Mouse (Mus musculus): ENCODE measurements around the gene Arhgef3.

Gene Arhgef3

GRCm38 (mm10) chr14:27379404-27379803, 264.7 kb downstream of the Arhgef3 start:
- DNase-seq (ENCODE audit: low spot score), result no peak

DNA sequence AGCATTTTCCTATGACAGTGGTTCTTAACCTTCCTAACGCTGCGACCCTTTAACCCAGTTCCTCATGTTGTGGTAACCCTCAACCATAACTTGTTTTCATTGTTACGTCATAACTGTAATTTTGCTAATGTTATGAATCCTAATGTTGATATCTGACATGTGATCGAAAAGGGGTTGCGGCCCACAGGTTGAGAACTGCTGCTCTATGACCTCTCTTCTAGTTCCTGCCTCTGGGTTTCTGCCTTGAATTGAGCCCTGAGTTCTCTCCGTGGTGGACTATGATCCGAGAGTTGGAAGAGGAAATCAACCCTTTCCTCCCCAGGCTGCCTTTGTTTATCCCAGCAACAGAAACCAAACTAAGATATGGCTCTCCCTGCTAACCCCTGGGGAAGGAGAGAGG, 266.8 kb downstream of the Arhgef3 start:
- no peak for DNase-seq (ENCODE audit: low spot score)

DNA sequence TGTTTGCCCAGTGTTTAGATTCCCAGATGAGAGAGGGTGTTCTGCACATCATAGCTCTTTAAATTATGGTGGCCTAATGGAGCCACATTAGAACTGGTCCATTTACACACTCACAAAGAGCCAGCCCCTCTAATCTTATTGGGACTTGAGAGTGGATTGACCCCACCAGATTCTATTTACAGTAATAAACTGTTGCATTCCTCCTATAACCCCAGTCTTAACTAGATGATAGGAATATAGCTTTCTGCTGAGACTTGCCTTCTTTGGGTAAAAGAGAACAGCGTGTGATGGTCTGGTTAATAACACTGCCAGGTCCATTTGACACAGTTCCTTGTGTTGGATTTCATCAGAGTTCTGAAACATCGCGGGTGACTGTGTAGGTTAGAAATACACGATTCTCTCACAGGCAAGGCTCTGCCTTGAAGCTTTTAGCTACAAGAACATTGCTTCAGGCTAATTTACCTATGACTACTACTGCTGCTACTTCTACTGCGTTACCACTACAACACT, 268.7 kb downstream of the Arhgef3 start:
- DNase-seq (ENCODE audit: low spot score), result no peak

GRCm38 (mm10) chr14:27384143-27384542, 269.4 kb downstream of the Arhgef3 start:
- DNase-seq (ENCODE audit: low spot score), result no peak

GRCm38 (mm10) chr14:27388616-27389015, 273.9 kb downstream of the Arhgef3 start:
- no peak for DNase-seq (ENCODE audit: low spot score)

DNA sequence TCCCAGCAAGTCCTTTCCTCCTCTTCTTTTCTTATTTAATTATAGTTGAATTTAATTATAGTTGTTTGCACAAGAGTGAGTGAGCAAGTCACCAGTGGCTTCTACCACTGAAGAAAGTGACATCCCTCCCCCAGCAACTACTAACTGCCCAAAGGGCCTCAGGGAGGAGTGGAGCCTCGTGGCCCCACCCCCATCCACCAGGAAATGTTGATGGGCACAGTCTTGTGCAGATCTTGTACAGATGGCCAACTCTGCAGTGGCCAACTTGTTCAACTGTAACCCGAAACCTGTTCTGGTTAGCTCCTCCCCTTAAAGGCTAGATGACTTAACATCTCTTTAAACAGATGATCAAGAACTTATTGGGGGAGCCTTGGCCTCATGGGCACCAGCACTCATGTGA, 275.0 kb downstream of the Arhgef3 start:
- DNase-seq (ENCODE audit: low spot score), result no peak

- DNase-seq (ENCODE audit: low spot score), result no peak
These were observed 276.0 kb downstream of the Arhgef3 start for GRCm38 (mm10) chr14:27390663-27391062.

- no peak for DNase-seq (ENCODE audit: low spot score)
These were observed 277.1 kb downstream of the Arhgef3 start for GRCm38 (mm10) chr14:27391776-27392308.

DNA sequence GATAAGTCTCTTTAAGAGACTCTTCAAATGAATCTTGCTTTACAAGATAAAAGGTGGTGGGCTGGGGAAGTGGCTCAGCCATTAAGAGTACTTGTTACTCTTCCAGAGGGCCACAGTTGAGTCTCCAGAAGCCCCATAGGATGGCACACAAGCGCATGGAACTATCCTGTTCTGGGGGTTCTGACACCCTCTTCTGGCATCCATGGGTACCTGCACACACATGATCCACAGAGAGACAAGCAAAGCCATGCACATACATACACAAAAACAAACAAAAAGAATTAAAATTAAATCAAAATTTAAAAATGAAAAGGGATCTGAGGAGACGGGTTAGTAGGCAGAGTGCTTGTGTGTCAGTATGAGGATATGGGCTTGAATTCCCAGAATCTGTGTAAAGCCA, 278.0 kb downstream of the Arhgef3 start:
- DNase-seq (ENCODE audit: low spot score), result no peak

GRCm38 (mm10) chr14:27393806-27394205, 279.1 kb downstream of the Arhgef3 start:
- DNase-seq (ENCODE audit: low spot score), result no peak

DNA sequence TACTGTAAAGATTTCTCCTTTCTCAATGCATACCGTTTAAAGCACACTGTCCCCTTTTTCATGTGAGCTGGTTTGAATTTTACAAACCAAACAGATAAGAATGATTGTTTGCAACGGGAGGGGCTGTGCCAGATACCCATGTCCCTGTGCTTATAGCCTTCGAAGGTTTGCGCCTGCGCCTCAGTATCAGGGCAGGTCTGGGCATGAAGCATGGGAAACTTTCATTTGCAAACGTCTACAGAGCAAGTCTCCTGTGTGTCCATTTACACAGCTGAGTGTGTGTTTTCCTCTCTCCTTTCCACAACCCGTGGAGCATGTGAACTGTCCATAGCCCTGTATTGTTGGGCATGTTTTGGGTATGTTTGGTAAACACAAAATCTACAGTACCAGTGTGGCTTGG, 281.7 kb downstream of the Arhgef3 start:
- DNase-seq (ENCODE audit: low spot score), result no peak

DNA sequence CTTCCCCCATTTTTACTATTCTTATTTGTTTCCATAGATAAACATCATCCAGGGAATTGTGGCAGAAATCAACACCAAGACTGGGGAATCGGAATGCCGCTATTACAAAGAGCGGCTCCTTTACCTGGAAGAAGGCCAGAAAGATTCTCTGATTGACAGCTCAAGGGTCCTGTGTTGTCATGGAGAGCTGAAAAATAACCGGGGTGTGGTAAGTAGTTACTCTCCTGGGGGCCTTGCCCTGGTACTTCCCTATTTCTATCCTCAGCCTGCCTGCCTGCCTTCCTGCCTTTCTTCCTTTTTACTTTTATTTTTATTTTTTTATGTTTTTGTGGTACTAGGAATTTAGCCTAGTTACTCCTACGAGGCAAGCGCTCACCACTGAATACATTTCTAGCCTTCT, 282.8 kb downstream of the Arhgef3 start:
- DNase-seq (ENCODE audit: low spot score), result no peak

GRCm38 (mm10) chr14:27400495-27400894, 285.8 kb downstream of the Arhgef3 start:
- DNase-seq (ENCODE audit: low spot score), result no peak

- DNase-seq (ENCODE audit: low spot score), result no peak
These were observed 287.1 kb downstream of the Arhgef3 start for GRCm38 (mm10) chr14:27401717-27402278.

DNA sequence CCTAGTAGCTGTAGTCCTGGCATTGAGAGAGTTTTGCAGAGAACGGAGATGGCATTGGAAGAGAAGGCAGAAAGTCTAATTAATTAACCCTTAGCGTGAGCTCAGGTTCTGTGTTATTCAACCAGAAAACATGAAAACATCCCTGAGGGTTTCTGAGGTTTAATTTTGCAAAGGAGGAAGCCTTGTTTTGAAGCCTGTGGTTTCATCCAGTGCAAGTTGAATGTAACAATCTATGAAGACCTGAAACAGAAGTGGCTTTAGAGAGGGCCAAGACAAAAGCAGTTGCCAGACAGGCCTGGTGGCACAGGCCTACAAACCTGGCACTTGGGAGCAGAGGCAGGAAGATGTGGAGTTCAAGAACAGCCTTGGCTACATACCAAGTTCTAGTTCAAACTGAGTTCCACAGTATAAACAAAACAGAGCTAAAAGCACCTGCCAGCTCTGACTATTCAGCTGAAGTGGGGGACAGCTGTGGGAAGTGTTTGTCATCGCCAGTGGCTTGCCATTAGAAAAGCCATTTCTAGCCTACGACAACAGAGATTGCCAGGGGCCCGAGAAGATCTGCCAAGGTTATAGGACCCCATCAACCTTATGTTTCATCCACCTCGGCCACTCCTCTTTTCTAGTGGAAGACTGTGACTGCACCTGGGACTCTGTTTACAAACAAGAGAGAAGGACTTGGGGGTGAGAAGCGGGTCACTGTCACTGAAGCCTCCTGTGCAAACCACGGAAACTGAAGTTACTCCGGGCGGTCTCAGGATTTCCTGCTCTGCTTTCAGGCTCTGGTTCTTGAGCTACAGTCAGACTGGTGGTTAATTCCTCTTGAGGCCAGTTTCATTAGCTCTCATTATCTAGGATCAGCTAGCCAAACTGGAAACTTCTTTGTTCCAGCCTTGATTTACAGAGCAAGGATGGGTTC, 287.9 kb downstream of the Arhgef3 start:
- no peak for DNase-seq (ENCODE audit: low spot score)

- DNase-seq (ENCODE audit: low spot score), result no peak
These were observed 290.8 kb downstream of the Arhgef3 start for GRCm38 (mm10) chr14:27405452-27405851.

DNA sequence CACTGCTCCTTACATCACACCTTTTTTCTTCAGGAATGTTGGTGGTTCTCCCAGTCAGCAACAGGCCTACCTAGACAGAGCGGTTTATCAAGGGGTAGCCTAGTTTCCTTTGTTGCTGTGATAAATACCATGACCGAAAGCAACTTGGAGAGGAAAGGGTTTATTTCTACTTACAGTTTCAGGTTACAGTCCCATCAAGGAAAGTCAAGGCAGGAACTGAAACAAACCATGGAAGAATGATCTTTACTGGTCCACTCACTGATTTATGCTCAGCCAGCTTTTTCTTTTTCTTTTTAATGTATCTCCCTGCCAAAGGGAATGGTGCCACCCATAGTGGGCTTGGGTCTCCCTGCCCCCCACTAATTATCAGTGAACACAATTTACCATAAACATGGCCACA, 291.2 kb downstream of the Arhgef3 start:
- no peak for DNase-seq (ENCODE audit: low spot score)

- no peak for DNase-seq (ENCODE audit: low spot score)
These were observed 293.5 kb downstream of the Arhgef3 start for GRCm38 (mm10) chr14:27408240-27408639.

GRCm38 (mm10) chr14:27409662-27410061, 295.0 kb downstream of the Arhgef3 start:
- no peak for DNase-seq (ENCODE audit: low spot score)

DNA sequence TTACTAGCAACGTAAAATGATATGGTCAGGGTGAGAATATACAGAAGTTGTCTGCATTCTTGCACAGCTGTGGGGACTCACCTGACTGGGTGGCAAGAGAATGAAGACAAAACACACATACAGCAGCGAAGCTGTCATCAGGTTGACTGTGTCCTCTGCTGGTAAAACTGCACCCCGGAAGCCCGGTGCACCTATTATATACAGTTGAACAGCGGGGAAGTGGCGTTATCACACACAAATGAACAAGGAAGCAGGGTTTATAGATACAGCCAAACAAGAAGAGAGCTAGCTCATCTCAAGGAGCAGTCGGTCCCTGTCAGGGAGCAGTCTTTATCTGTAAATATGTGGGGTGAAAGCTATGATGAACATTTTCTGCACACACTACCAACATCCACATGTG, 296.8 kb downstream of the Arhgef3 start:
- DNase-seq (ENCODE audit: low spot score), result no peak

- no peak for DNase-seq (ENCODE audit: low spot score)
These were observed 298.0 kb downstream of the Arhgef3 start for GRCm38 (mm10) chr14:27412699-27413098.

GRCm38 (mm10) chr14:27413961-27414360, 299.3 kb downstream of the Arhgef3 start:
- DNase-seq (ENCODE audit: low spot score), result no peak

GRCm38 (mm10) chr14:27420816-27421215, 306.1 kb downstream of the Arhgef3 start:
- no peak for DNase-seq (ENCODE audit: low spot score)

Data from c-Kit-positive CD71-positive TER-119-positive erythroid progenitor cells, embryonic 14.5 days (primary cell).